Mouse (Mus musculus) myocyte (in vitro differentiated cells): Measurements from ENCODE around the gene Dusp18.

Source experiments
- CEBPB ChIP-seq: IDR thresholded peaks from 2 replicates; pipeline ENCODE4 v1.6.1; 2011; ENCODE audit warnings: mild to moderate bottlenecking, moderate library complexity; ENCODE audit not compliant: poor library complexity, insufficient read depth, severe bottlenecking
- E2F4 ChIP-seq: IDR thresholded peaks from one replicate; pipeline ENCODE4 v1.6.1; 2011; ENCODE audit warnings: mild to moderate bottlenecking, control low read depth, moderate library complexity; ENCODE audit not compliant: insufficient read depth
- MAX ChIP-seq: IDR thresholded peaks from one replicate; pipeline ENCODE4 v1.6.1; 2011; ENCODE audit warnings: low read depth, mild to moderate bottlenecking, control low read depth
- MYOG ChIP-seq, 3 experiments: IDR thresholded peaks; one replicate each; pipeline ENCODE4 v1.6.1; 2011; ENCODE audit warnings: control low read depth in 2 of 3, low read depth in 2 of 3, mild to moderate bottlenecking in 2 of 3; ENCODE audit not compliant: insufficient read length in 2 of 3, control insufficient read depth in 1 of 3, insufficient read depth in 1 of 3
- POLR2A ChIP-seq: IDR thresholded peaks from one replicate; pipeline ENCODE4 v1.6.1; 2011; ENCODE audit warnings: low read depth, mild to moderate bottlenecking, control low read depth, moderate library complexity; ENCODE audit not compliant: insufficient read length
- POLR2AphosphoS2 ChIP-seq: IDR thresholded peaks from one replicate; pipeline ENCODE4 v1.6.1; 2011; ENCODE audit warnings: low read depth, control low read depth; ENCODE audit not compliant: insufficient read length
- TCF12 ChIP-seq: IDR thresholded peaks from one replicate; pipeline ENCODE4 v1.6.1; 2011; ENCODE audit warnings: mild to moderate bottlenecking, control low read depth; ENCODE audit not compliant: poor library complexity, insufficient read depth, severe bottlenecking
- TCF3 ChIP-seq: IDR thresholded peaks from one replicate; pipeline ENCODE4 v1.6.1; 2011; ENCODE audit warnings: low read depth, control low read depth; ENCODE audit not compliant: insufficient read length
- USF1 ChIP-seq: IDR thresholded peaks from one replicate; pipeline ENCODE4 v1.6.1; 2011; ENCODE audit warnings: low read depth, mild to moderate bottlenecking, control low read depth, moderate library complexity

DNA sequence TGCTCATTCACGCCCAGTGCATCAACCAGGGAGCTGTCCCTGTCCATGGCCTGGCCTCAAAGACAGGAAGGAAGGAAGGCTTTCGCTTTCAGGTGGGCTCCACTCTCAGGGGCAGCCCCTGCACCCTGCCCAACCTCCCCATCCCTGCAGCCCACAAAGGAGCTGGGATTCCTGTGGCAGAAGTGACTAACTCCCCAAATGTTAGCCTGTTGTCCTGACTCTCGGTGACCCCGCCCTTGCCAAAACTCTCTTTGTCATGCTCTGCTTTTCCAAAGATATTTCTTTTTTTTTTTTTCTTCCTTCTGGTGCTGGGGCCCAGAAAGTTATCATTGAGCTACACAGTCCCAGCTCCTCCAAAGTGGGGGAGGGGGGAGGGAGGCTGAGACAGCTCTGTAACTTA is 14.2 kb downstream of the Dusp18 start:
- TF ChIP-seq POLR2A = no peak
- no peak for TF ChIP-seq TCF12
- no peak for TF ChIP-seq CEBPB
- no peak for TF ChIP-seq E2F4
- TF ChIP-seq TCF3 = no peak
- TF ChIP-seq MAX = no peak
- TF ChIP-seq USF1 = no peak
- no peak for TF ChIP-seq POLR2AphosphoS2
- TF ChIP-seq MYOG (IDR thresholded peaks at IDR 0.05; ENCODE audit: control insufficient read depth in 1 of 3, insufficient read depth in 1 of 3, insufficient read length in 2 of 3, low read depth in 2 of 3) = peak in 1 of 3 experiments; percentile 17
